Mouse (Mus musculus): Measurements from ENCODE around the gene Zfp616.

The Zfp616 gene

GRCm38 (mm10) chr11:74069655-74070054 is at the start of gene Zfp616:
Zfp616 (plus strand) TSS chr11:74069955.
- DNase-seq (ENCODE audit: low read depth, low spot score) = no peak

GRCm38 (mm10) chr11:74051347-74051746 is 18.4 kb upstream of the Zfp616 start:
- DNase-seq (ENCODE audit: low read depth, low spot score) = no peak

GRCm38 (mm10) chr11:74056451-74056850 is 13.3 kb upstream of the Zfp616 start, which contains the start of the genes Olfr139 and Olfr399:
Olfr139 (minus strand) TSS chr11:74056551.
Olfr399 (minus strand) TSS chr11:74056615.
- no peak for DNase-seq (ENCODE audit: low read depth, low spot score)

- peak; percentile 4 for DNase-seq (ENCODE audit: low read depth, low spot score)
These were observed 31.0 kb downstream of the Zfp616 start for GRCm38 (mm10) chr11:74100724-74101123.

GRCm38 (mm10) chr11:74101507-74101906 is 31.8 kb downstream of the Zfp616 start:
- no peak for DNase-seq (ENCODE audit: low read depth, low spot score)

GRCm38 (mm10) chr11:74105066-74105465 is 35.3 kb downstream of the Zfp616 start:
- no peak for DNase-seq (ENCODE audit: low read depth, low spot score)

GRCm38 (mm10) chr11:74113412-74113811 is 43.7 kb downstream of the Zfp616 start, which contains the start of gene Olfr401:
Olfr401 (plus strand) TSS chr11:74113712.
- no peak for DNase-seq (ENCODE audit: low read depth, low spot score)

Measured in skeletal muscle tissue, adult 2 months (tissue).